Mouse (Mus musculus): ENCODE data around the gene Rfc4.

GRCm38 (mm10) chr16:23135421-23136149 lies 8.0 kb upstream of the Rfc4 start:
- no peak for TF ChIP-seq HCFC1 (IDR thresholded peaks at IDR 0.05; ENCODE audit: borderline replicate concordance, insufficient read depth, low read length)
- TF ChIP-seq MAFK (IDR thresholded peaks at IDR 0.05; ENCODE audit: insufficient read depth, low read depth, low read length): no peak
- TF ChIP-seq ZC3H11A (IDR thresholded peaks at IDR 0.05; ENCODE audit: borderline replicate concordance, low read depth, low read length): peak; percentile 81; the same call in 1 of the 2 replicates
- no peak for TF ChIP-seq ZNF384 (IDR thresholded peaks at IDR 0.05; ENCODE audit: low read depth, low read length)
